Mouse (Mus musculus) myocyte (in vitro differentiated cells): ENCODE data around the gene Ttll10.

ENCODE experiments used
- CEBPB ChIP-seq: IDR thresholded peaks from 2 replicates; pipeline ENCODE4 v1.6.1; 2011; ENCODE audit warnings: mild to moderate bottlenecking, moderate library complexity; ENCODE audit not compliant: poor library complexity, insufficient read depth, severe bottlenecking
- MAX ChIP-seq: IDR thresholded peaks from one replicate; pipeline ENCODE4 v1.6.1; 2011; ENCODE audit warnings: low read depth, mild to moderate bottlenecking, control low read depth
- POLR2A ChIP-seq: IDR thresholded peaks from one replicate; pipeline ENCODE4 v1.6.1; 2011; ENCODE audit warnings: low read depth, mild to moderate bottlenecking, control low read depth, moderate library complexity; ENCODE audit not compliant: insufficient read length
- POLR2AphosphoS2 ChIP-seq: IDR thresholded peaks from one replicate; pipeline ENCODE4 v1.6.1; 2011; ENCODE audit warnings: low read depth, control low read depth; ENCODE audit not compliant: insufficient read length
- REST ChIP-seq: IDR thresholded peaks from one replicate; pipeline ENCODE4 v1.6.1; 2011; ENCODE audit warnings: mild to moderate bottlenecking, control low read depth, moderate library complexity; ENCODE audit not compliant: insufficient read depth, insufficient read length
- TCF12 ChIP-seq: IDR thresholded peaks from one replicate; pipeline ENCODE4 v1.6.1; 2011; ENCODE audit warnings: mild to moderate bottlenecking, control low read depth; ENCODE audit not compliant: poor library complexity, insufficient read depth, severe bottlenecking
- TCF3 ChIP-seq: IDR thresholded peaks from one replicate; pipeline ENCODE4 v1.6.1; 2011; ENCODE audit warnings: low read depth, control low read depth; ENCODE audit not compliant: insufficient read length
- USF1 ChIP-seq: IDR thresholded peaks from one replicate; pipeline ENCODE4 v1.6.1; 2011; ENCODE audit warnings: low read depth, mild to moderate bottlenecking, control low read depth, moderate library complexity

DNA sequence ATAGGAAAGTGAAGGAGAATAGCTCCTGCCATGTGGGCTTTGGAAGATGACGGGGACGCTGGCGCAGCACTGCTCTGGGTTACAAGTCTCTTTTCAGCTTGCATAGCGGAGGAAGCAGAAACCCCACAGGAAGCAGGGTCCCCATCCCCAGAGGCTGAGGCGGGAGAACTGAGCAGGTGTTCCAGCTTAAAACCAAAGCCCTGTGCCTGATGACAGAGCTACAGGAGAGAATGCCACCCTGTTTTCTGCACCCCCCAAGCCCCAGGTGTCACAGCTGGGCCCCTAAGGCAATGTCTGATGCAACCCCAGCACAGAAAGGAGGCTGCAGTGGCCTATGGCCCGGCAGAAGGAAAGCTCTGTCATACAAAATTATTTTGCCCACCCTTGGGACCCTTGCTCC lies 11.1 kb upstream of the Ttll10 start:
- no peak for TF ChIP-seq TCF12
- TF ChIP-seq POLR2A, result no peak
- TF ChIP-seq MAX, result no peak
- TF ChIP-seq USF1, result no peak
- TF ChIP-seq POLR2AphosphoS2, result no peak
- TF ChIP-seq REST, result no peak
- no peak for TF ChIP-seq TCF3
- TF ChIP-seq CEBPB, result no peak
